Mouse (Mus musculus) T-helper 1 cell (primary cell): ENCODE data around the gene Smarca2.

Experiments
- in situ Hi-C: fragments of 300-600 bp; cut with MboI, MseI; formaldehyde crosslinking; loops from one replicate; pipeline ENCODE4 v1.15.1; 2025; ENCODE audit warnings: high pct_unique_total_duplicates

Gene Smarca2

GRCm38 (mm10) chr19:26770592-26770991 is 165.7 kb downstream of the Smarca2 start:
- in situ Hi-C loops = no loop called here

- in situ Hi-C loops = no loop called here
These were observed 167.3 kb downstream of the Smarca2 start for GRCm38 (mm10) chr19:26772051-26772583.

DNA sequence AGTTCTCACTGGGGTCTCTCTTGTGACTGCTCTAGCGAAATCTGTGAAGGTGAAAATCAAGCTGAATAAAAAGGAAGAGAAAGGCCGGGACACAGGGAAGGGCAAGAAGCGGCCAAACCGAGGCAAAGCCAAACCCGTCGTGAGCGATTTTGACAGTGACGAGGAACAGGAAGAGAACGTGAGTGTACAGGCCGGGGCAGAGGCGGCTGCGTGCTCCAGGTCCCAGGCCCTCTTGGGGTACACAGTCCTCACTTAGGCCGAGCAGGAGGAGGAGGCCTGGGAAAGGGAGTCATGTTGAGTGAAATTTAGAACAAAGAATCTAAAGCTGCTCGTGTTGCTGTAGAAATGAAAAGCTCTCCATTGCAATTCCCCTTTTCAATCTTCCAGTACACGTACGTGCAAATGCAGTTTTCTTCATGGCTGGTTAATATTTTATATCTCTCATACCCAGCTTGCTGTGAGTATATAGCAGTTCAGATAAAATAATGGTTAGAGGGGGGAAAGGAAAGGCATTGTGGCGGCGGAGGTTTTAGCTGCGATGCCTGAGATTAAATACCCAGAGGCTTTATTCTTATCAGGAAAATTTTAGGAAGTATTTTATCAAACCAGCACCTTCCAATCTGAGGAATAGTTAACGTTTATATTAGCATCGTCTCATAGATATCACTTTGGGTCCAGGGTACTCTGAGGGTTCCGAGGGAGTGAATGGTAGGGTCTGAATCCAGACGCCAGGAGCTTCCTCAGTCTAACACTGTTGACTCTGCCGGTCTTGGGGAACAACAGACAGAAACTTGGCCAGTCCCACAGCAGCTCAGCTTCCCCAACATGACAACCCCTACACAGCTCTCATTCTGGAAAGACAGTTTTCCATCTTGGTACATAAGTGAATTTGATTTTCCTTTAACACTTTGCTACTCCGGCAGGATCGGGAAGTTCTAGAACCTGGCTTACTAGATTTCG is 171.5 kb downstream of the Smarca2 start:
- in situ Hi-C loops = no loop called here

- in situ Hi-C loops = no loop called here
These were observed 173.3 kb downstream of the Smarca2 start for GRCm38 (mm10) chr19:26778199-26778598.

DNA sequence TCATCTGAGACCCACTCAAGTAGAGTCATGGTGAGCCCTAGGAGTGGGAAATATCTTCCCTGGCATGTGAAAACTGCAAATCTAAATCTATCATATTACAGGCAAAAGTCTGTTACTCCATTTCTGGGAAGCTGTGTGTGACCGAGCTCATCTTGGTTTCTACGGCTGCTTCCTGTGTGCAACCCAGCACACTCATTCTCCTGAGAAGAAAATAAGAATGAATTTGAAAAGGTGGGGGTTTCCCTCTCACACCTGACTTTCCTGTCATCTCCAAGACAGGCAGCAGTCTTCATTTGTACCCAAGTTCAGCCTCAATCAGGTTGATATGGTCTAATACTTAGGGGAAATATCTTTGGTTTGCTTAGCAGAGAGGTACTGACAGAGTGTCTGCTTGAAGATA is 176.4 kb downstream of the Smarca2 start:
- in situ Hi-C loops = no loop called here

DNA sequence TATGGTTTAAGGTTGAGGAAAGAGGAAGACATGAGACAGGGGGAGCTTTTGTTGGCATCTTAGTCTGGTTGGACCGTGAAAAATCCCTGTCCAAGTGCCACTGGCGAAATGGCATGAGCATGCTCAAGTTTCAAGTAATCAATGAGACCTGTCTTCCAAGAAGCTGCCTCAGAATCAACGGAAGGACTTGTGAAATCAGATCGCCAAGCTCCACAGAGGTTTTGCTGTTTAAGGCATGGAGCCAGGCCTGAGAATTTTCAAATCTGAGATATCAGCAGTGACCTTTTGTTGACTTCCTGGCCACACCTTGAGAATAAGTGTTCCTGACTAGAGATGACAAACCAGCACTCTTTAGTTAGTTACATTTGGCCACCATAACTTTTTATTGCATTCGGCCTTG is 183.6 kb downstream of the Smarca2 start:
- in situ Hi-C loops = no loop called here

DNA sequence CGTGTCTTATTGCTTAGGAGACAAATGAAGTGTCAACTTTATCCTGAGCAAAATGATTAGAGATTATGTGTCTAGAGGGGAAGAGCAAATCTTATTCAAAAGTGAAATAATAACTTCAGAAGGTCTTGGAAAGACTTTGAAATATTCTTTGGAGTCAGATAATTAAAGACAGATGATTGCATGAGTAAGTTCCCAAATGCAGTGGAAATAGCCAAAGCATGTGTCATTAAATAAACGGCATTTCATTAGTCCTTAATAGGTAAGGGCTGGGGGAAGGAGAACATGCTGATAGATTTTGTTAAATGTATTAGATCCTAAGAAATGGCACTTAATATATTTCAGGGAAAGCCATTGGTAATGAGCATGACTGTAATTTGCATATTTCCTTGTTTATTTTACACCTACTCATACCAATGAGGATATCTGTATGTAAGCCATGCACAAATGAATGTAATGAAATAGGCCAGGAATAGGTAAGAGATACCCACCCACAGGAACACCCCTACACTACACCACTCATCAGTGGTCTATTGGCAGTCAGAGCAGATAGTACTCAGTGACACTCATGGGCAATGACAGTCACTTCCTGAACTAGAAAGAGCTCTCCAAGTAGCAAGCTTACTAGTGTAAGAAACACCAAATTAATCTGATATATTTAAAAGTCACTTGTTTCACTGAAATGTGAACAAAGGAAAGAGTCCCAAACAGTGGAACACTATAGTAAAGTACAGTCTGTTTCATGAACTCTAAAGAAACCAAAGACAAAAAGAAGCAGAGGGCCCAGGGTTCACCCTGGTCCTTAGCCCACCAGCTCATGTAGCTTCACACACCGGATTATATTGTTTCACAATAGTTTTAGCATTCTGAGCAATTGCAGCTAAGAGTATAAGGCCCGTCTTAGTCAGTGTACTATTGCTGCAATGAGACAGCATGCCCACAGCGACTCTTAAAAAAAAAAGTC is 185.8 kb downstream of the Smarca2 start:
- in situ Hi-C loops = no loop called here

DNA sequence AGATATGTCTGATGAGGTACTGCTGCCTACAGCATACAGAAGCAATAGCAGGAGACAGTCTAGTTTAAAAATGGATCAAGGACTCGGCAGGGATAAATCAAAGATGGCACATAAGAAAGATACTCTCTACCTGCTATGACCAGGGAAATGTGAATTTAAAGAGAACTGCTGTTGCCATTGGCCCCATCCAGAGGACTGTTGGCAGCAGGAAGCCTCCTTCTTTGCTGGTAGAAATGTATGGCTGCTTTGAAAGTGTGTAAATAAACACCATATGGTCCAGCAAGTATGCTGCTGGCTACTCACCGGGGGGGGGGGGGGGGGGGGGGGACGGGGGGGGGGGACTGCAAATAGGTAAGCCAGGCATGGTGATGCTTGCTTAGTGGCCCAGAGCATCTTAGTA is 189.5 kb downstream of the Smarca2 start:
- in situ Hi-C loops = no loop called here

GRCm38 (mm10) chr19:26796006-26796405 is 191.2 kb downstream of the Smarca2 start:
- in situ Hi-C loops = no loop called here

DNA sequence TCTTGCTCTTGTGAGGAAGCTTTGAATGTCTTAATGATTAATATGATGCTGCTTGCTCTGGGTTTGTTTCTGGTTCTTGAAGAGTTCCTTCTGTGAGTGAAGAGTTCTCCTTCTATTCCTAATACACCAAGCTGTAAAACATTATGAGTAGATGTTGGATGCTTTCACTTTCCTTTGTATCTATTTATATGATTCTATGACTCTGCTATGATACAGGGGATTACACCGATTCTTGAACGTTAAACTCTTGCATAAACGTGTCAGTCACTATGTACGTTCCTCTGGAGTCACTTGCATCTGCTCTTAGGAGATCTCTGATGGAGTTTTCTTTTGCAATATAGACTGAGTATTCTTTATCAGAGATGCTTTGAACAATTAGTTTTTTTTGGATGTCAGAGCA is 199.6 kb downstream of the Smarca2 start:
- in situ Hi-C loops = loop anchor here (10.0 kb wide), 1 partner anchor 500 kb away; no protein-coding TSS in a partner anchor

- in situ Hi-C loops = no loop called here
These were observed 209.8 kb downstream of the Smarca2 start for GRCm38 (mm10) chr19:26814629-26815028.

DNA sequence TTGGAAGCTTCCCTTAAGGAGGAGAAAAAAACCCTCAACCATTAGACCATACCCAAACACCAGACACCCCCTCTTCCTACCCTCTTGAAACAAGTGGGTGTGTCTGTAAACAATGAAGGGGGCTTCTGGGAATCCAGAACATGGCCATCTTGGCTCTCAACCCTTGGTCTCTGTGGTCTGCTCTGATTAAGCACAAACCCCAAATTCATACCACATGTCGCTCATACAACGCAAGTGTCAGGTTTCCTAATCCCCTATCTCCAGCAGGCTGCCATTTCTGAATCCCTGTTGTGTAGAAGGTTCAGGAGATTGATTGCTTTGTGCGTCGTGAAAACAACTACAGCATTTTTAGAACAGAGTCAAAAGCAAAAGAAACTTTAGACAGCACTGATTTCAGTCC is 213.1 kb downstream of the Smarca2 start:
- in situ Hi-C loops = no loop called here
